In the genomic region with DNA sequence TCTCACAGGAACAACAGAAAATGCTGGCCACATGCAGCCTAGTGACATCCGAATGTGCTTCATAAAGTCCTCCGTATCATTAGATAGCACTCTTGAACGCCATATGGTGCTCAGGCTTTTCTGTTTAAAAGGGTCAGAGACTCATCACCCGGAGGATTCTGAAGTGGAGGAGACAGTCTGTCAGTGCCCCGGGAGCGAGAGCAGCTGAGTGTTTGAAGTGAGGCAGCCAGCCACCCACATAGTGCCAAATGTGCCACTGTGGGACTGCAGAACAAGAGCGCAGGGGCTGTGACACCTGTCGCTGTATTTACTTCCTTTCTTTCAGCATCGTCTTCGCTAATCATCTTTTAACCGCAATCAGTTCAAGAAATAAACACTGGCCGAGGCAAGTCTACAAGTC, we compare ENCODE assay signal across 11 mouse cellular contexts. TPM values are rescaled to one million over a fixed set of nuclear protein-coding genes. Genes with fewer than 3 reads are reported as not detected.
DNase-seq lines count a peak whose midpoint lies in the region; ATAC-seq lines count a peak whose summit lies in the region.
"Had no signal": no experiment of that assay in that cellular context is flagged by ENCODE, and none has a peak within 500 bp of the region (broad histone marks: within the 10 kb centered on the region; RNA-seq: fewer than 3 reads in every experiment).

No protein-coding gene starts in this region.

- no peaks in the 10 kb centered on the region; the same call in 1 of the 2 replicates for H3K4me1 ChIP-seq in heart, embryonic 13.5 days
- H3K4me1 ChIP-seq in embryonic facial prominence, embryonic 10.5 days: peaks cover 5% of the 10 kb centered on the region

- peak overlapping the region; percentile 27 for H3K4me2 ChIP-seq in heart, embryonic 13.5 days

- H3K27ac ChIP-seq in heart, embryonic 13.5 days (replicated peaks): no peak overlapping the region
- no peak overlapping the region for H3K27ac ChIP-seq in embryonic facial prominence, embryonic 10.5 days (replicated peaks)

- WGBS in heart, embryonic 13.5 days: 48% methylated on average over 12 of the region's 12 CpGs
- WGBS in embryonic facial prominence, embryonic 10.5 days: 61% methylated on average over 12 of the region's 12 CpGs

- no peak overlapping the region for H3K4me3 ChIP-seq in heart, embryonic 13.5 days
- H3K4me3 ChIP-seq in embryonic facial prominence, embryonic 10.5 days: no peak overlapping the region
- H3K4me3 ChIP-seq: erythroblast, embryonic 14.5 days had no signal

- H3K9ac ChIP-seq in heart, embryonic 13.5 days: no peak overlapping the region

- H3K9me3 ChIP-seq in heart, embryonic 13.5 days: no peaks in the 10 kb centered on the region
- no peaks in the 10 kb centered on the region for H3K9me3 ChIP-seq in embryonic facial prominence, embryonic 10.5 days

- no peak for DNase-seq in heart, postnatal 4 days
- peak; percentile 60 for DNase-seq in brain, adult 2 months (ENCODE audit: low read depth, low spot score)
- peak; percentile 24 for DNase-seq in embryonic facial prominence, embryonic 10.5 days (ENCODE audit: low spot score)
- DNase-seq in layer of hippocampus, postnatal 10 days (ENCODE audit: low spot score in 2 of 2): peak; percentile 21 to 27
- no peak for DNase-seq in adrenal gland, adult (ENCODE audit: inconsistent age in 2 of 2, low spot score in 1 of 2)
- no peak for DNase-seq in testis, postnatal 10 days (ENCODE audit: low spot score)
- no peak for DNase-seq in heart, adult 9 months (ENCODE audit: low spot score in 2 of 2)
- DNase-seq: adrenal gland, postnatal 36 days; heart, adult 11 months had no signal

- no peaks in the 10 kb centered on the region for H3K36me3 ChIP-seq in heart, embryonic 13.5 days
- H3K36me3 ChIP-seq in embryonic facial prominence, embryonic 10.5 days (replicated peaks): no peaks in the 10 kb centered on the region

- no peak for ATAC-seq in heart, embryonic 13.5 days (ENCODE audit: extremely low read depth, insufficient number of reproducible peaks, low FRiP score, low TSS enrichment)

- H3K27me3 ChIP-seq in heart, embryonic 13.5 days (replicated peaks): no peaks in the 10 kb centered on the region
- no peaks in the 10 kb centered on the region for H3K27me3 ChIP-seq in embryonic facial prominence, embryonic 10.5 days (replicated peaks; ENCODE audit: low read depth, poor library complexity, severe bottlenecking)

RNA-seq across cellular contexts. Expression of a gene that starts 43.6 kb away (rescaled TPM):
- 3.6 and 3.7 TPM in 2 replicates for polyA plus RNA-seq in heart, embryonic 13.5 days (2015; fragmentation: Nextera tagmentation; extraction: Ambion mirVana)
- total RNA-seq in heart, postnatal 4 days (2021): 1 to 10 TPM; 3.7 to 4.2 TPM
- 9.1 and 11.2 TPM in 2 replicates for polyA plus RNA-seq in embryonic facial prominence, embryonic 10.5 days (2016; fragmentation: Nextera tagmentation; extraction: Ambion mirVana)
- total RNA-seq in layer of hippocampus, postnatal 10 days (2021): 1 to 10 TPM; 7.8 to 8.8 TPM

Comparison
In these comparisons a context has a peak if more than half of its experiments do, and no peak if none do; other contexts are left out.
1. DNase-seq: peak in brain, adult 2 months (single experiment), embryonic facial prominence, embryonic 10.5 days (single experiment) and layer of hippocampus, postnatal 10 days (2 of 2); none in heart, postnatal 4 days (single experiment), adrenal gland, adult (0 of 2), testis, postnatal 10 days (single experiment) and heart, adult 9 months (0 of 2).